Mouse (Mus musculus) kidney, adult 18-20 months (tissue): ENCODE results near the gene Ccdc182.

Source experiments
- DNase-seq: peaks from one replicate; pipeline ENCODE4 v3.0.0; 2021

The Ccdc182 gene

DNA sequence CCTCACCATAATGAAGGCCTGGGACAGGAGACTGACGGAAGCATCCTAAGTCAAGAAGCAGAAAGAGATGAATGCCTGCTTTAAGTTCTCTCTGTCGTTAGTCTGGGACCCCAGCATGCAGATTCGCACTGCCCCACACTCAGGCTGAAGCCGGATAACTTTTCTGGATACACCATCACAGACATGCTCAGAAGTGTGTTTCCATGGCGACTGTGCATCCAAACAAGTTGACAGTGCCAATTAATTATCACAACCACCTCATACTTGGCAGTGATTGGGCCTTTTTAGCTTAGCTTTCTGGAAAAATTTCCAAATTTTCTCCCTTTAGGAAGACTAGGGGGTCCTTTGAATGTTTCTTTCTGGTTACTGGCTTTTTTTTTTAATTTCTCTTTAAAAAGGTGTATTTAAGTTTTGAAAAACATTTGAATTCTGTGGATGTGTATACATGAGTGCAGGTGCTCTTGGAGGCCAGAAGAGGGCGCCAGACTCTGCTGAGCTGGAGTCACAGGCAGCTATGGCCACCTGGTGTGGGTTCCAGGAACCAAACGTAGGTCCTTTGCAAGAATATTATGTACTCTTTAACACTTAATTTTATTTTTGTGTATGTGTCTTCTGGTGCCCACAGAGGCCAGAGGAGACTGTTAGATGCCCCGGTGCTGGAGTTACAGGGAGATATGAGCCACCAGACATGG lies 12.3 kb upstream of the Ccdc182 start:
- DNase-seq, result no peak

GRCm38 (mm10) chr11:88282516-88282915 lies 11.3 kb upstream of the Ccdc182 start:
- DNase-seq, result no peak

- DNase-seq, result no peak
These were observed 7.8 kb upstream of the Ccdc182 start for GRCm38 (mm10) chr11:88286019-88286418.

- no peak for DNase-seq
These were observed 5.5 kb upstream of the Ccdc182 start for GRCm38 (mm10) chr11:88288400-88288799.

DNA sequence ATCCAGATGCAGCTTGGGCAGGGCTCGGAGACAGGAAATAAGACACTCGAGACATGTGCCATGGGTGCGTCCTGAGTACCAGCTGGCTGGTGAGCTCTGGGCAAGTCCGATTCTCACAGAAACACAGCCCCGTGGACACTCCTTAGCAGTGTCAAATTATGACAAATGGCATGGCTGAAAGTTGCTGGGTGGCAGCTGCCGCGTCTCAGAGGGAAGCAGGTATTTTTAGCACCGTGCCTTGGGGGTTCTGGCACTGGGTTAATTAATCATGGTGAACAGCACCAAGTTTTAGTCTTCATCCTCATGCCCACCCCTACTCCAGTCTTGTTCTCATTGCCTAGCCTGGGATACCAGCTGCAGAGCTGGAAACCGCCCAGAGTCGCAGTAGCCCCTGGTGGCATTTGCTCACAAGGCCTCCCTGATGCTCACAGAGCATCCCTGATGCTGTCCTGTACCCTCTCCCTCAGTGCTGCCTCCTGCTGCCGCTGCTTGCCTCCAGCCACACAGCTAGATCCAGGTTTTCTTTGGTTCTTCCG lies 5.0 kb upstream of the Ccdc182 start:
- no peak for DNase-seq

DNA sequence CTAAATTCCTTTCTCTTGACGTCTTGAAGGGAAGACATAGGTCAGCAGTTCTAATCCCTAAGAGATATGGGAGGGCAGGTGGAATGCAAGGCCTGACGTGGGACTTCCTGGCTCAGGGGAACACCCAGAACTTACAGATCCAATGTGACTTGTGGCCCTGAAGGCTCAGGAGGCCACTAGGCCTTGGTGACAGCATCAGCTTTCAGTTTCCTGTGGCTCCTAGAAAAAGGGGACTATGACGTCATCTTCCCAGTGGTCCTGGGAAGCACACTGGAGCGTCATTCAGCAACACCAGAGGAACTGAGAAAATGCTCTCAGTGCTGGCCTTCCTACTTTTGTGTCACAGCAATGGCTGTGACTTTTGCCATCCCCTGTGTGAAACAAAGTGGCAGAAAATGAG lies 2.6 kb upstream of the Ccdc182 start:
- DNase-seq, result no peak

DNA sequence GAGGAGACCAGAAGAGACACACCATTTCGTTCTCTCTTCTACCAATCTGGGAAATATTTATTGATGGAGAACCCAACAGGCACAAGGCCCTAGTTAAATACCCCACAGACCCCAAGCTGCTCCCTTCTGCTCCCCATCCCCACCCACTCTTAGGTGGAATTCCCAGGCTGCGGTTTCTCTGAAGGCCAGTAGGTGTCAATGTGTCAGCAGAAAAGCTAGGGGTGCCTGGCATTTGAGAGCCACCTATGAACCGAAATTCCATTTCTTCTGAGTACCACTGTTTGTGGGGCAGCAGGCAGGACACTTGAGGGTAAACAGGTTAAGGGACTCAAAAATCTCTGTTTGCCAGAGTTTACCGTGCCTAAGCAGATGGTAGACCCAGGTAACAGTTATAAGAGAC lies 2.2 kb upstream of the Ccdc182 start:
- peak; percentile 34 for DNase-seq

- DNase-seq, result no peak
These were observed 494 bp downstream of the Ccdc182 start for GRCm38 (mm10) chr11:88294394-88294710.

DNA sequence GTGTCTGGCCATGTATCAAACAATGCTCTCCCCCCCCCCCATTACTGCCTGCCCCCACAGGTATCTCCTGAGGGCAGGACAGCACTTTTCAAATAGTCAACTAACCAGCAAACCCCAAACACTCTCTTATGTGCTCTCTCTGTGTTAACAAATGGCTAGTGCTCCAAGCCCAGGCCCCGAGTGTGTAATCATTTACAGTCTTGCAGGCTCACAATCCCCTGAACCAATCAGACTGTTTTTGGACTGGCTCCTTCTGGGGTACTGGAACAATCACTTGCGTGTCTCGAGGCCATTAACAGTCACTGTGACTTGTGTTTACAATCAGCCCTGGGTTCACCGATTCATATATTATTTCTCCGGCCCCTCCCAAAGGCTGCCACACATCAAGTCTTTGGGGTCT lies 1.4 kb downstream of the Ccdc182 start:
- peak; percentile 49 for DNase-seq

- DNase-seq, result no peak
These were observed 3.7 kb downstream of the Ccdc182 start for GRCm38 (mm10) chr11:88297526-88297925.

- no peak for DNase-seq
These were observed 5.5 kb downstream of the Ccdc182 start for GRCm38 (mm10) chr11:88299345-88299744.

DNA sequence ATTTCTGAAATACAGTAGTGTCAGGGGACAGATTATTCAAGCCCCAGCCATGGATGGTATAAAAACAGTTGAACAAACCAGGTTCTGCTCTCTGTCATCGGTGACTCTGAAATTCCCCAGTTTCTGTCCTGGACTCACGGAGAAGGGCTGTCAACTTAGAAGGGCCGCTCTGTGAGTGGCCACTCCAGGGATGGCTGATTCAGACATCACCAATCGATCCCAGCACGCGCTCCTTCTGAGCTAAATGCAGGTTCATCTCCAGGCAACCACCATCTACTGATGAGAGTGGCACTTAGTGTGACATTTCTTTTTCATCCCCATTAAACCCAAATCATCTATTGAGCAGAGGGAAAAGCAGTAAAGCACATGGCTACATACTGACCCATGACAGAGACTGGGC lies 7.8 kb downstream of the Ccdc182 start:
- peak; percentile 31 for DNase-seq

GRCm38 (mm10) chr11:88305759-88306158 lies 11.9 kb downstream of the Ccdc182 start:
- no peak for DNase-seq

- no peak for DNase-seq
These were observed 14.0 kb downstream of the Ccdc182 start for GRCm38 (mm10) chr11:88307616-88308543.

DNA sequence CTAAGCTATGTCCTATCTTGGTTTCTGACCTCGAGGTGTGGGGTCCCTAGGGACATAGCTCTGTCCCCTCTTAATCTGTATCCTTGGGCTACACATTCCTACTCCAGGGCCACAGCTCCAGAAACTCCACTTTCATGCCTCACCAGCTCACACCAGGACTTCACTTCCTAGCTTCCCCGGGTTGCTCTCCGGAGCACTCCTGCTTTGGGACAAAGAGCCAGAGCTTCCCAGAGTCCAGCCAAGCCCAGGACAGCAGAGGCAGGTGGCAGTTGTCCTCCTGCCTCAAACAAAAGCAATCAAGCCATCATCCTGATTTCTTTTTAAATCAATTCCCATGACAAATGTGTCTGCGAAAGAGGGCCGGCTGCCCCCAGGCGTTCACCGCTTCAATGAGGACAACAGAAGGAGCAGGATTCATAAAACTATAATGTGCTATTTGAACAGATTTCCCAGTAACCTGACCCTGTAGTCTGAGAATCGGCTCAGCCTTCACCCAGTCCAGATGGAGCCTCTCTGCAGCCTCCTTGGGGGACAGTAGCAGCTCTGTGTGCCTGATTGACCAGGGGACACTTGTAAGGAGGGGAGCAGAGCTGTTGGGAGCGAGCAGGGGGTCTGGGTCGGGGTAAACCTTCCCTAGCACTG lies 15.3 kb downstream of the Ccdc182 start:
- no peak for DNase-seq

GRCm38 (mm10) chr11:88310773-88311172 lies 16.9 kb downstream of the Ccdc182 start:
- no peak for DNase-seq

DNA sequence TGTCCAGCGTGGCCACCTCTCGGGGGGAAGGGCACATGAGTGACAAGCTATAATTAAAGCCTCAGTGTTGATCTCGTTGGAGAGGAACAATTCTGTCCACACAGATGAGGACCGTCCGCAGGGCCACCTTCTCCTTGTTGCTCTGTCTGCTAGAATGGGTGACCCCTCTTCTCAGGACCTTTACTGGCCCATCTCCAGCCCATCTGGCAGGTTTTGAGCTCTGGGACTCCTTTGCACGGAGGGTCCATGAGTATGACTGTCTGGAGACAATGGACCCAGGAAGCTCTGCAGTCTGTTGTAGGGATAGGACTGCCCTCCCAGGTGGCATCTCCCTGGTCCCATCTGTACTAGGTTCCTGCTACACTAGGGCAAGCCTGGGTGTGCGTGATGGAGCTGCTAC lies 17.7 kb downstream of the Ccdc182 start:
- DNase-seq, result no peak

- DNase-seq, result no peak
These were observed 19.7 kb downstream of the Ccdc182 start for GRCm38 (mm10) chr11:88313512-88313911.

GRCm38 (mm10) chr11:88314471-88314870 lies 20.6 kb downstream of the Ccdc182 start:
- no peak for DNase-seq

DNA sequence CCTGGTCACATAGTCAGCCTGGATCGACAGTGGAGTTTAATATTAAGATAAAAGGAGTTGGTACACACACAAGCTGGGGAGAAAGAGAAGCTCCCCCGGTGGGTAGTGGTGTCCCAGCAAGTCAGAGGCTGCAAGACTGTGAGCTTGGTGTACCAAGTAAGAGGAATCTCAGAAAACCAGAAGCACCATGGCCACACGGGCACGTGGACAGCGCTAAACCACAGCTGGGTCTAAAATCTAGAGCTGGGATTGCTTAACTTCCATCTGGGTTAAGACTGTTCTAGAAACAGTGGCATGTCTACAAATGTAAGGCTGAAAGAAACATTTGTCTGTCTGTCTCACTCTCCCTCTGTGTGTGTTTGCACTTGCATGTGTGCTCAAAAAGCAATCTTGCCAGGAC lies 21.5 kb downstream of the Ccdc182 start:
- no peak for DNase-seq

GRCm38 (mm10) chr11:88318850-88319249 lies 25.0 kb downstream of the Ccdc182 start:
- DNase-seq, result no peak

DNA sequence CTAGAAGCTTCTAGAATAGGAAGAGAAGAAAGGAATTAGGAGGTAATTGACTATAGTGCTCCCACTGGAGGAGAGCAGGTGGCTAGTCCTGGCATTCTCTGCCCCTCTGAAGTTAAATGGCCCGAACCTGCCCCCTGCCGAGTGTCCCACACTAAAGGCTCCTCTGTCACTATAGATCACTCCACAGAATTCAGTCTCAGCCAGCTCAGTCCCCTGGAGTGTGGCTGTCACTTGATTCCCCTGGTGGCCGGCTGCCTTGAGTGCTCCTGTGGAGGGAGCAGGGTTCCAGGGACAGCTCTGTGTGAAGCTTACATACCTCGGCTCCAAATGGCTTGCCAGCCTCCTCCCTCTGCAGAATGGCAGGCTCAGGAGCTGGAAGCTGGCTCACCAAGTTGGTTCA lies 33.2 kb downstream of the Ccdc182 start:
- DNase-seq, result no peak

GRCm38 (mm10) chr11:88328813-88329595 lies 35.1 kb downstream of the Ccdc182 start:
- no peak for DNase-seq
